Mouse (Mus musculus) layer of hippocampus, adult 18-20 months (tissue): Measurements from ENCODE around the gene Pnpla1. TPM values are rescaled to one million over a fixed set of nuclear protein-coding genes. Genes with fewer than 3 reads are reported as not detected.
A peak's percentile ranks its signal among the peaks of the same experiment; 100 is the strongest.

Experiments used
- DNase-seq, 2 experiments: peaks; one replicate each; pipeline ENCODE4 v3.0.0; 2022; ENCODE audit warnings: low spot score in 2 of 2
- total RNA-seq, 2 experiments: library from RNA; stranded (reverse); gene quantifications; 2 replicates each; pipeline ENCODE4 v1.2.3; 2021

The Pnpla1 gene
- total RNA-seq, 2 experiments from 2014 or later, result 0.41 to 0.87 TPM

GRCm38 (mm10) chr17:28921086-28921485, 62.9 kb downstream of the Pnpla1 start:
- DNase-seq, result no peak

GRCm38 (mm10) chr17:28922096-28922495, 63.9 kb downstream of the Pnpla1 start:
- no peak for DNase-seq

GRCm38 (mm10) chr17:28924957-28925595, 66.9 kb downstream of the Pnpla1 start:
- no peak for DNase-seq

- peak; percentile 58 to 90 for DNase-seq
Observed at GRCm38 (mm10) chr17:28926380-28926779, 68.2 kb downstream of the Pnpla1 start.

- DNase-seq, result peak; percentile 3 to 71
Observed at GRCm38 (mm10) chr17:28926866-28927635, 68.8 kb downstream of the Pnpla1 start.

- no peak for DNase-seq
Observed at GRCm38 (mm10) chr17:28928004-28928403, 69.8 kb downstream of the Pnpla1 start.

GRCm38 (mm10) chr17:28929369-28929768, 71.2 kb downstream of the Pnpla1 start:
- DNase-seq, result no peak

- DNase-seq, result peak; percentile 20 to 76
Observed at GRCm38 (mm10) chr17:28930392-28931074, 72.3 kb downstream of the Pnpla1 start.

GRCm38 (mm10) chr17:28931436-28932211, 73.4 kb downstream of the Pnpla1 start:
- no peak for DNase-seq

- no peak for DNase-seq
Observed at GRCm38 (mm10) chr17:28932274-28932673, 74.1 kb downstream of the Pnpla1 start.

- no peak for DNase-seq
Observed at GRCm38 (mm10) chr17:28934120-28934916, 76.1 kb downstream of the Pnpla1 start.

- no peak for DNase-seq
Observed at GRCm38 (mm10) chr17:28936133-28936532, 77.9 kb downstream of the Pnpla1 start.

- DNase-seq, result peak in 1 of 2 experiments; percentile 24
Observed at GRCm38 (mm10) chr17:28936622-28937345, 78.6 kb downstream of the Pnpla1 start.

Other genes with a start within 250 kb of the Pnpla1 start
- 10 to 100 TPM; 71.8 to 76.0 TPM for gene Srpk1, start 235.7 kb upstream of the Pnpla1 start, total RNA-seq
- gene Slc26a8, start 168.2 kb upstream of the Pnpla1 start, total RNA-seq, result 1 to 10 TPM; 5.4 to 6.4 TPM
- 10 to 100 TPM; 75.0 to 80.5 TPM for gene Mapk14, start 167.1 kb upstream of the Pnpla1 start, total RNA-seq
- gene AC170998.1, start 132.3 kb upstream of the Pnpla1 start, total RNA-seq, result 1 to 10 TPM; 2.1 to 3.1 TPM
- gene Mapk13, start 89.1 kb upstream of the Pnpla1 start, total RNA-seq, result 1 to 10 TPM; 1.3 to 2.1 TPM
- 10 to 100 TPM; 42.0 to 52.3 TPM for gene Brpf3, start 57.3 kb upstream of the Pnpla1 start, total RNA-seq
- gene 4930539E08Rik, start 56.9 kb downstream of the Pnpla1 start, total RNA-seq, result 1 to 10 TPM; 4.1 to 5.5 TPM
- gene Pxt1, start 85.4 kb downstream of the Pnpla1 start, total RNA-seq, result not detected
- gene Kctd20, start 93.5 kb downstream of the Pnpla1 start, total RNA-seq, result 10 to 100 TPM; 56.9 to 70.4 TPM
- gene Stk38, start 149.6 kb downstream of the Pnpla1 start, total RNA-seq, result 10 to 100 TPM; 41.2 to 43.2 TPM
- gene Srsf3, start 174.2 kb downstream of the Pnpla1 start, total RNA-seq, result 100 to 1,000 TPM; 136 to 144 TPM
- gene Cdkn1a, start 232.6 kb downstream of the Pnpla1 start, total RNA-seq, result 10 to 100 TPM; 21.3 to 24.7 TPM